Mouse (Mus musculus): ENCODE results near the gene Mrps24.
A peak's percentile ranks its signal among the peaks of the same experiment; 100 is the strongest.

The Mrps24 gene

DNA sequence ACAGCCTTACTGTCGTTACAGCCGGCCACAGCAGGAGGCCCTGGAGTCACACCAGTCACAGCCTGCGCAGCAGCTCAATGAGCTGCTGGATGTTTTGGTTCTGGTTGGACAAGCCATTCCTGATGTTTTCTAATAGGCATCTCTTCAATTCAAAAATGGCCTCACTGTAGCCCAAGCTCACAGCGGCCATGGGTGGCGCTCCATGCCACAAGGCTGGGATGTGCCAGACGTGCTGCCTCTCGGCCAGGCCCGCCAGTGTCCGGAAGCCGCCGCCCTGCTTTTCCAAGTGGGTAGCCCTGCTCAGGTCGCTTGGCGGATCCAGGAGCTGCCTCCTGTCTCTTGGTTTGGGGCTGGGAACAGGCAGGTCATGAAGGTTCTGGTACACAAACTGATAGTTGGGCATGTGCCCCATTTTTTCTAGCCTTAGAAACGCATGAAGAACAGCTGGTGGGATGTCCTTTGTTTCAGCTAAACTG, at the start of gene Mrps24:
Gene Mrps24, minus strand, starts transcription at position 51 of the 476 bp plus-strand sequence.
- no peak for DNase-seq (ENCODE audit: low read depth)

DNA sequence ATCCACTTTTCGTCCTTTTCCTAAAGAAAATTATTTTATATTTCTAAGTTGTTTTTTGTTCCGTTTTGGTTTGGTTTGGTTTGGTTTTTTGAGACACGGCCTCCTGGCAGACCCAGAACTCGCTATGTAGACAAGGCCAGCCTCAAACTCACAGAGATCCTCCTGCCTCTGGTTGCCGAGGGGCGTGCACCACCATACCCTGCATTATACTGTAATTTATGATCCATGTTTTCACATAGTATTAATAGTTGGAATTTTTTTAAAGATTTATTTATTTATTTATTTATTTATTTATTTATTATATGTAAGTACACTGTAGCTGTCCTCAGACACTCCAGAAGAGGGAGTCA, 47.1 kb upstream of the Mrps24 start:
- DNase-seq (ENCODE audit: low read depth), result no peak

DNA sequence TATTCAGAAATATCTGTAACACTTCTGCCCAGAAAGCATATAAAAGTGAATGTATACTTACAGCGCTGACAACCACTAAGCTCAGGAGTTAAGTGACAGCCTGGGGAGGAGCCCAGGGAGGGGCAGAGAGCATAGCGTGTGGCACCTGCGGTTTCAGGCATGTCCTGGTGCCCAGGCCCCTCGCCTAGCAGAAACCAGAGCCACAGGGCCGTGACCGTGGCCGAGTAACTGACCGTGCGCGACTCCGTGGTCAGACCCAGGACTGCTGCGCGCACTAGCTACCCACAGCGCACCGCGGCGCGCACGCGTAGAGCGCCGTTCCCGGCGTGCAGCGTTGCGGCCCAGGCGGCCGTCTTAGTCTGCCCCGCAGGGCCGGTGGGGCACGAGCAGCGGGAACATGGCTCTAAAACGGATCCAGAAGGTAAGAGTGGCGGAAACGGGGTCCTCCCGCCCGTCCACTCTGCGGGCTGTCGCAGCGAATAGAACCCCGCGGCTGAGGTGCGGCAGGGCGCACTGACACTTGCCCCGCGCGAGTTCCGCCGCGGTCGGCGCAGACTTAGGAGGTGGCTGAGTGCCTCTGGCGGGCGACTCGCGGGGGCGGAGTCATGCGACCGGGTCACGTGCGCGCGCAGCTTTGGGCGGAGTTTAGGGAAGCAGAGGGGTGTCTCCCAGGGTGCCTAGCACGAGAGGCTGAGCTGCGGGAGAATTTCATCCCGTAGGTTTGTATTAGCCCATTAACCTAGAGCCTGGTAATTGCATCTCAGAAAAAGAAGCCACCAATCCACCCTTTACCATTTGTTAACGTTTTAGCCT, 46.5 kb upstream of the Mrps24 start, which contains the start of gene Urgcp:
Gene Urgcp, minus strand, starts transcription at position 557 of the 813 bp plus-strand sequence.
- peak; percentile 89 for DNase-seq (ENCODE audit: low read depth)

DNA sequence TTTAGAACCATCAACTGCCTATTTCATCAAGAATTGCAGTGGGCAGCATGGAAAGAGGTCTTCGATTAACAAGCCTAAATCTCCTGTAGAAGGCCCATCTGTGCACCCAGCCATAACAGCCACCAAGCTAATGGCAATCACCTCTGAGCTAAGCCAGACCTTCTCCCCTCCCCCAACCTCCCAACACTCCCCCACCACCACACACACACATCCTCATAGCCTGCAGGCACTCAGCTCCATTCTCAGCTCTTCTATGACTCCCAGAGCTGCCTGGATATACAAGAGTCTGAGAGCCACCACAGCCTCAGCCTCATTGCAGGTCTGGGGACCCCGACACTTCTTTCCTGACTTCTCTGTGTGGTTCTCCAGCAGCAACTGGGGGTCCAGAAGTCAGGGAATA, 38.3 kb upstream of the Mrps24 start:
- no peak for DNase-seq (ENCODE audit: low read depth)

DNA sequence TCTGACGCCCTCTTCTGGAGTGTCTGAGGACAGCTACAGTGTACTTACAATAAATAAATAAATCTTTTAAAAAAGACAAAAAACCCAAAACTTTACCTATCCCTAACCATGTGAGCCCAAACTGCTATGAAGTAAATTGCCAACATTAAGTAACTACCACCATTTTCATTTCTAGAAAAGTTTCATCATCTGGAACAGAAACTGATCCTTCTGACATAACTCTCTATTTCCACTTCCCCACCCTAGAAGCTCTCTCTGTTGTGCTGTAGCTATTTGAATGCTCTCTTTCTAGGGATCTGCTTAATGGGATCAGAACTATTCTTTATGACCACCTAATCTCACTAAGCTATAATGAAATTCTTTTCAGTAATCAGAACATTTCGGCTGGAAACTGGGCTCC, 29.5 kb upstream of the Mrps24 start:
- DNase-seq (ENCODE audit: low read depth), result no peak

DNA sequence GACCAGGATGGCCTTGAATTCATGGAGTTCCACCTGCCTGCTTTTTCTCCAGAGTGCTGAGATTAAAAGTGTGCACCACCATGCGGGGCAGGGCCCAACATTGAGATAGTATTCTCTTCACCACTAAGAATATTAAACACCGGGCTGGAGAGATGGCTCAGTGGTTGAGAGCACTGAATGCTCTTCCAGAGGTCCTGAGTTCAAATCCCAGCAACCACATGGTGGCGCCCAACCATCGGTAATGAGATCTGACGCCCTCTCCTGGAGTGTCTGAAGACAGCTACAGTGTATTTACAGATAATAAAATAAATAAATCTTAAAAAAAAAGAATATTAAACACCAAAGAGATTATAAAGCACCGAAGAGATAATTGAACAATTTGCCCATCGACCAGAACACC, 26.6 kb upstream of the Mrps24 start:
- no peak for DNase-seq (ENCODE audit: low read depth)

DNA sequence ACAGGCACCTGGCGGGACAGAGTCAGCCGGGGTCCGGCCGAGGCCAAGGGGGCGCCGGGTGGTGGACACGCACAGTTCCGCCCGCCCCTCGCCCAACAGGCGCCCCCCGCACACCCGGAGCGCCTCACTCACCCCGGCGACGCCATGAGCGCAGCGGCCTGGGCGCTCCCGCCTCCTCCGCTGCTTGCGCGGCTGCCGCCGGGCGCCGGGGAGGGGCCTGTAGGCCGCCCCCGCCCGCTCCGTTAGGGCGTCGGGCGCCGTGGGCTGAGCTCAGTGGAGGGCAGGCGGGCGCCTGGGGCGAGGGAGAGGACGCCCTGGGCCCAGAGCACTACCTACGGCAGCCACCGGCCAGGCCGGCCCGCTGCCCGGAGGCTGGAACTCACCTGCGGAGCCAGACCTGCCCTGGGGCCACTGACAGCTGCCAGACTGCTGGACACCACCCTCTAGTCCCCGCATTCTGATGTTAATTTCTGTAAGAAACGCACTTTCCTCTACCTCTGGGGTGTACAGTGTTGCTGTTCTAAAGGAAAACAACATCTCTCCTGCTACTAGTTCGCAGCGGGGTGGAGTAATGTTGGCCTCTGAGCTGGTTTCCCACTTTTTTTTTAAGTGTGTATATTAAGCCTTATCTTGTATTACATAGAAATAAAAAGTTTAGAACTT, 25.6 kb upstream of the Mrps24 start:
- DNase-seq (ENCODE audit: low read depth), result no peak

DNA sequence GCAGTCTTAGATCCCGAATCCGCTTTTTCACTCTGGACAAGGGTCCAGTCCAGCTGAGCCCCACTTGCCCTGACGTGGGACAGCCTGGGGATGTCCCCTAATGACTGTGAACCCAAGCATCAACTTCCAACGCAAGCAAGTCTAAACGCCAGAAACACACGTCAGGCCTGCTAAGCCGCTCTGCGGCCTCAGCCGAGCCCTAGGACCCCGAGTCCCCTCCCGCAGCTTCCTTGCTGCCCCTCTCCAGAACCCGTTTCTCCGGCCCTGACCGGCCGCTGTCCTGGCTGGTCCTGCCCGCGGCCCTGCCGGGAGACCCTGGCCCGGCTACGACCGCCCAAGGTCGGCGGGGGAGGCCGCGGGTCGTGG, 25.1 kb upstream of the Mrps24 start:
- DNase-seq (ENCODE audit: low read depth), result no peak

DNA sequence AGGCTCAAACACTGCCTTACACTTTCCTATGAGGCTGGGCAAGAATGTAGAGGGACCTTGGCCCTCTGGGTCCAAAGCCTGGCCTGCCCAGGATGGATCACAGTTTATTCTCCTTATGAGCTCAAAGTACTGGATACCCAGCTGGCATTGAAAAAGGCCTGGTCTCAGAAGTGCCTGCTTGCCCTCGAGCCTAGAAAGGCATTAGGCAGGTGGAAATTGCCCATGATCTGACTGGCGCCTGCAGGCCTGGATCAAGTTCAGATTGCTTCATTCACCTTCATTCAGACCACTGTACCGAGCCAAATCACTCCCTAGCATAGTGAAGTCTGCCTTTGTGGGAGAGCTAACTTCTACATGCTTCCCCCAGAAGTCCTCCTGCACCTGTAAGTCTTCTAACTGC, 24.4 kb upstream of the Mrps24 start:
- no peak for DNase-seq (ENCODE audit: low read depth)

DNA sequence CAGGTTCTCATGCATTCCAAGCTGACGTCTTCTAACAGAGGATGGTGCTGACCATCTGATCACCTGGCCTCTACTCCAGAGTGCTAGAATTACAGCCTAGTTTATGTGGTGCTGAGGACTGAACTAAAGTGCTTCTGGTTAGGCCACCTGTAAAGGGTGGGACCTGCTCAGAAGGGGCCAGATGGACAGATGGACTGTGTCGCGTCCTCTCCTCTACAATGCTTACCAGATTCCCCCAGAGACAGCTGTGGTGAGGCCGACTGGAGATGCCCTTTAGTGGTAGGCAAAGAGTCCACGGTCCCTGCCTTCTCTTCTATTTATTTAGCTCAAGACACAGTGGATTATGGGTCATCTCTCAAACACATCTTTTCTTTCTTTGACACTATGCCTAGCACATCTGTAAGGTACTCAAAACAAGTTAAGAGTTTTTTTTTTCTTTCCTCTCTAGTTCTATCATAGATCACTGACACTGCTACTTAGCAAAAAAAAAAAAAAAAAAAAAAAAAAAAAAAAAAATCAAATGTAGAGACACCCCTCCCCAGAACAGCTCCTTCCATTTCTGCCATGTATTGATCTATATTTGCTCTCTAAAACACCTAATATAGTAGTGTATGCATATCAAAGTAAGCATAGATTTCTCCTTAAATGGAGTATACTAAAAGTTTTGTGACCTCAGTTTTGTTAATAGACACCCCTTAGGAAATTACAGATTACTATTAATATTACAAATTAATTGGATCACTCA, 23.6 kb upstream of the Mrps24 start:
- no peak for DNase-seq (ENCODE audit: low read depth)

DNA sequence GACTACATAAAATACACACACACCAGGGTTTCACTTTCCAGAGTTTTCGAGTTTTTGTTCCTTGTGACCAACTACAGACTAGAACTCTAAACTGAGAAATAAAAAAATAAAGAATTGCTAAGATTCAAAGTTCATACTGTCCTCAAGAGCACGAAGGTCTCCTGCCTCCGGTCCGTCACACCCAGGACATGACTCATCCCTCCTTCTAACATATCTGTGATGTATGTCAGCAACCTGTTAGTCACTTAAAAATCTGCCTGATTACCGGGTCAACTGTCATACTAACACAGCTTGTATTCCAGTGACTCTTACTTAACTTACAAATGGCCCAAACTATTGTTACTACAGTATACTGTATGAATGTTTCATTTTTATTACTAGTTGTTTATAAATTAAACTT, 21.7 kb upstream of the Mrps24 start:
- no peak for DNase-seq (ENCODE audit: low read depth)

DNA sequence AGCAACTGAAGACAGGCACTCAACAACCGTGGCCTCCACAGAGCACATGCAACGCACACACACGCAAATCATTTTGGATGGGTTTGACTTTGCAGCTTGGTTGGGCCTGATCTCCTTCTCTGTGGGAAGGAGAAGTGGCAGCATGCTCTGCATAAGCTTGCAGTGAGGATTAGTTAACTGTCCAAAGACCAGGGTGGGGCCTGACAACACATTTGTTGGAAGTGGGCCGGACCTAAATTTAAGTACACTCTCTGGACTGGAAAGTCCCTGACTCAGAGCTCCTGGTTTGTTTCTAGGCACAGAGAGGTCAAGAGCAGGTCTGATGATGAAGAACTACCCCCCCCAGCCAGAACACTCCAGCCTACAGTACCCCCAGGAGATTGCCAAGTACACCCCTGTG, 18.8 kb upstream of the Mrps24 start:
- DNase-seq (ENCODE audit: low read depth), result no peak

DNA sequence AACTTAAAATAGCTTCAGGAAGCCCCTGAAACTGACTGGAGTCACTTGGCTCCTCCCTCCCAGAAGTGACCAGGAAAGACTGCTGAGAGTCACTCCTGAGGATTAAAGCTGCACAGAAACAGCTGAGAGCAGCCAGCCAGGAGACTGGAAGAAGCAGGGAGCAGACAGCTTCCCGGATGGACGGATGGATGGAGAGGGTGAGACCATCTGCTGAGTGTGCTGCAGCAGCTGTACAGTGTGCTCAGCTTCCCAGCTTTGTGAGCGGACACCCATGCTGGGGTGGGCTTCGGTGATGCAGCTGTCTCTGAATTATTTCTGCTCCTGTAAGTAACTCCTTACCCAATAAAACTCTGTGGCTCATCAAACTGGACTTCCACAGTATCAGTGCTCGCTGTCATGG, 16.9 kb upstream of the Mrps24 start:
- no peak for DNase-seq (ENCODE audit: low read depth)

DNA sequence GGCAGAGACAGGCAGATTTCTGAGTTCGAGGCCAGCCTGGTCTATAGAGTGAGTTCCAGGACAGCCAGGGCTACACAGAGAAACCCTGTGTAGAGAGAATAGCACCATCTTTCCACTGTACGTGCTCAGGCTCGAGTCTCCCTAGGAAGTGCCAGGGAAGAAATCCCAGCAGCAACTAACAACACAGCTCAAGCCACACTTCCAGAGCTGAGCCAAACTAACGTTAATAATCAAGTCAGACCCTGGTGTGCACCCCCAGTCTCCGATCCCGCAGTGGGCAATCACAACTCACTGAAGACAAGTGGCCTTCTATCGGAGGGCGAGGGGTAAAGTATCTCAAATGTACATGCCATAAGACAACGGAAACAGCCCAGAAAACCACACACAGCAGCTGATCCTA, 14.1 kb upstream of the Mrps24 start:
- no peak for DNase-seq (ENCODE audit: low read depth)

DNA sequence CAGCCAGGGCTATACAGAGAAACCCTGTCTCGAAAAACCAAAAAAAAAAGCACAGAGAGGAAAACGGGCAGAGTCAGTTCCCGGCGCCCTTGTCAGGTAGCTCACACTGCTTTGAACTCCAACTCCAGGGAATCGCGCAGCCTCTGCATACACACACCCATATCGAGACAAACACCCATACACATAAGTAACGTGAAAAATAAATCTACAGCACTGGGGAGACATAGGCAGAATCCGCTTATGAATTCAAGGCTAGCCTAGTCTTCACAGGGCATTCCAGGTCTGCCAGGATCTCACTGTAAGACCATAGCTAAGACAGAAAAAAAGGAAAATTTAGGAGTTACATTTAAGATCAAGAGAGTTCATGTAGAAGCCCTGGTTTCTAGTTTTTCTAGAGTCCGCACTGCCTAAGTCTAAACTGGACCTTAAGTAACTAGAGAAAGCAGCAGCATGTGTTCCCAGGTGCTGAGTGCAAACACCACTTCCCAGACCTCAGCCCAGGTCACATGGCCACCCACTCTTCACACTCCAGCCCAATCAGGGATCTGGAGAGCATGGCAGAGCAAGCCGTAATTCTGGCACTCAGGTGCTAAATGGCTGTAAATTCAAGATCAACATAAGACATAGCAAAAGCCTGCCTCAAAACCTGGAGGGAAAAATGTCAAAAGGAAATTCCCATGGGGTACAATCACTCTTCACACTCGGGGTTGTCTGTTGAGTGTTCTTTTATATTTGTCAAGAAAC, 3.3 kb upstream of the Mrps24 start:
- no peak for DNase-seq (ENCODE audit: low read depth)

DNA sequence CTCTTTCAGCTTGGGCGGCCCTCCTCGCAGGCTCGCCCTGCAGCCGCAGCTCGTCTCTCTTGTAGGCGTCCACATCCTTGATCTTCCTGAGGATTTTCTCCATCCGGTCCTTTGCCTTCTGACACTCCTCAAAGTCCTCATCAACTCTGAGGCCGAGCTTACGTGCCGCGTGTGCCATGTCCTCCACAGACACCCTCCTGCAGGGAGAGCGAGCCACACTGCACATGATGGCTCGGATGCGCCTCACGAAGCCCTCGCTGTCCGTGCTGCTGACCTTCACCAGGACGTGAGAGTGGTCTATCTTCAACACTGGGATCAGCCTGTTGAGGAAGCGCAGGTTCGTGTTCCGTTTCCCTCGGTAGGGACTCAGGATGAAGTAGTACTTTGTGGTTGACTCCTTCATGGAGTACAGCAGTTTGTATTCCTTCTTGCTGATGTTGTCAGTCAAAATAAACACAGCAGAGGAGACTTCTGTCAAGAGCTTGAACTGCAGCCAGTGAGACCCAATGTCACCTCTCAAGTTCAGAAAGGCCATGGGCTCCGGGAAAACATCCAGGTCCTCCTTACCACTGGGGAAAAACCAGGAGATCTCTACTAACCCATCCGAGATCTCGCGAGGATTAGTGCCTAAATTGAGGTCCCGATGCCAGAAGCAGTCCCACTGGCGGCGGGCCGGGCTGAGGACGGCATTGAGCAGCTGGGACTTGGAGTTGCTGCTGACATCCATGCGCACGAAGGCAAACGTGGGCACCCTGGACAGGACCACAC, 1.6 kb upstream of the Mrps24 start:
- DNase-seq (ENCODE audit: low read depth), result no peak

DNA sequence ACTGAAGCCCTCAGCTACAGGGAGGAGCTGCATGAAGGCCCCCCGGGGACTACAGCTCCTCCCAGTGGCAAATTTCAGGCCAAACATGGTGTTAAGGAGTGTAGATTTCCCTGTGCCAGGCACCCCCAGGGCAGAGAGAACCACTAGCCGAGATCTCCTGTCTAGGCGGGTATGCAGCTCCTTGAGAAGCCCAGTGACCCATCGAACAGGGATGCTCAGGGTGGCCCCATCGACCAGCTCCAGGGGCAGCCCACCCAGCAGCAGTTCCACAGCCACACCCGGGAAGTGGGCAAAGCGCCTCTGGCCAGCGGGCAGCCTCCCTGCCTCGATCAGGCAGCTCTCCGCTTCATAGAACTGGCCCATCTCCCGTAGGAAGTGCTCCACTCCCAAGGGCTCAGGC, 766 bp upstream of the Mrps24 start:
- no peak for DNase-seq (ENCODE audit: low read depth)

DNA sequence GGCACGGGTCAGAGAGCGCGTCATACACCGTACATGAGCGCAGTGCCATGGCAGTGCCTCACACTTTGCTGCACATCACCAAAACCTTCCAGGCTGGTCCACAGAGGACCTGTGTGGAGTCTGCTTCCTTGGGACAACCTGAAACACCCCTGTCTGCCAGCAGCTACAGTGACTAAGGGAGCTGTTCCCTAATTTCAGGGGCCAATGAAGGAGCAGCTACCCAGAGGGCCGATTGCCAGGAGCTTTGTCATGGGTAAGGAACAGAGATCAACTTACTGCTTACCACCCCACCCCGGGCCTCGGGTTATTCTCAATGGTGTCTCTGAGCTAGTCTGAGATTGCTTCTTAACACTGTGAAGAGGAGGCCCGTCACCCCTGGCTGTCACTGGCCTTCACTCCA, 301 bp downstream of the Mrps24 start:
- no peak for DNase-seq (ENCODE audit: low read depth)

DNA sequence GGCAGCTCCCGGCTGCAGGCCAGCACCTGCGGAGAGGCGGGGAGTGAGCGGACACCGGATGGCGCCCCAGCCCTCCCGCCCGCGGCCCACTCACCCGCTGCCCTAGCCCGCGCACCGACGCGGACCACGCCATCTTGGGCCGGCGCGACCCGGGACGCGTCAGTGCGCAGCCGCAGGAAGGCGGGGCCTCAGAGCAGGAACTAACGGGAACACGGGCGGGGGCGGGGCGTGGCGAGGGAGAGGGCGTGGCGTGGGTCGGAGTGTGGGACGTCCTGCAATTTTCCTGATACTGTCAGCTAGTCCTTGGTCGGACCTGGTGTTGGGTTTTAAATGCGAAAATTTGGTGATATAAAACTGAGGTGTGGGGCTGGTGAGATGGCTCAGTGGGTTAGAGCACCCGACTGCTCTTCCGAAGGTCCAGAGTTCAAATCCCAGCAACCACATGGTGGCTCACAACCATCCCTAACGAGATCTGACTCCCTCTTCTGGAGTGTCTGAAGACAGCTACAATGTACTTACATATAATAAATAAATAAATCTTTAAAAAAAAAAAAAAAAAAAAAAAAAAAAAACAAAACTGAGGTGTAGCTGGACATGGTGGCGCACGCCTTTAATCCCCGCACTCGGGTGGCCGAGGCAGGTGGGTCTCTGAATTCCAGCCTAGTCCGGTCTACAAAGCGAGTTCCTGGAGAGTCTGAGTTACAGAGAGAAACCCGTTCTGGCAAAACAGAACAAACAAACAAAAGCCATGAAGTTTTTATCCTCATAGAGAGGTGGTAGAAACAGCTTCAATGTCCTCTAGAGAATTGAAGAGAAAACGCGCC, 7.7 kb downstream of the Mrps24 start:
- peak; percentile 68 for DNase-seq (ENCODE audit: low read depth)

DNA sequence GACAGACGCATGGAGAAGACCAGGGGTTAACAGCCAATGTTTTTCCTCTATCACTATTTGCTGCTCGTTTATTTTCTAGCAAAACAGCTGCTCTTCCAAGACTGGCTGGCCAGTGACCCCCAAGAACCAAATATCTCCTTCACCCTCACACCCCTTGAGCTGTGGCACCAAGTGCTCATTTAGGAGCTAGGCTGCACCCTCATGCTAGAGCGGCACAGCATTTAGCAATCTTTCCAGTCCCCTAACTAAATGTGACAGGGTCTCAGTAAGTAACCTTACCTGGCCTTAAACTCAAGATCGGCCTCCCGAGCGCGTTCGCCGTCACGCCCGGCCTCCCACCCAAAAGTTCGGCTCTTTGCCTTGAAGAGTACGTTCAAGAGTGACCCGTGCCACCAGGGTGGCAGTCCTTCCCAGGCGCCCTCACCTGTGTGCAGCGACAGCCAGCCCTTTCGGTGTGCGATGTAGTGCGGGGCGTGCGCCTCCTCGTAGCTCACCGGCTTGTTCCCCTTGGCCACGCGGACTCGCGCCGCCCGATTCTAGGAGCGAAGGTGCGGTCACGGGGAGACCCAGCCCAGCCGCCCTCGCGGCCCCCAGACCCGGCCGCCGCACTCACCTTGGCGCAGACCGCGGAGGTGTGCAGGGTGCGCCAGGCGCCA, 8.5 kb downstream of the Mrps24 start:
- DNase-seq (ENCODE audit: low read depth), result no peak
